Mouse (Mus musculus): ENCODE measurements around the gene Rpl10a.
A peak's percentile ranks its signal among the peaks of the same experiment; 100 is the strongest.

Rpl10a gene

GRCm38 (mm10) chr17:28331241-28332112 is 3.2 kb downstream of the Rpl10a start:
- DNase-seq (ENCODE audit: low read depth, low spot score) = no peak

GRCm38 (mm10) chr17:28332113-28332914 is 4.0 kb downstream of the Rpl10a start:
- no peak for DNase-seq (ENCODE audit: low read depth, low spot score)

- DNase-seq (ENCODE audit: low read depth, low spot score) = no peak
Measured at GRCm38 (mm10) chr17:28332915-28333546, 4.8 kb downstream of the Rpl10a start.

GRCm38 (mm10) chr17:28335267-28335666 is 7.0 kb downstream of the Rpl10a start:
- DNase-seq (ENCODE audit: low read depth, low spot score) = no peak

GRCm38 (mm10) chr17:28337547-28337946 is 9.3 kb downstream of the Rpl10a start:
- DNase-seq (ENCODE audit: low read depth, low spot score) = no peak

GRCm38 (mm10) chr17:28340578-28340977 is 12.3 kb downstream of the Rpl10a start:
- no peak for DNase-seq (ENCODE audit: low read depth, low spot score)

GRCm38 (mm10) chr17:28341091-28341490 is 12.8 kb downstream of the Rpl10a start:
- DNase-seq (ENCODE audit: low read depth, low spot score) = peak; percentile 75

GRCm38 (mm10) chr17:28344050-28344607 is 15.9 kb downstream of the Rpl10a start:
- no peak for DNase-seq (ENCODE audit: low read depth, low spot score)

- DNase-seq (ENCODE audit: low read depth, low spot score) = no peak
Measured at GRCm38 (mm10) chr17:28344670-28345069, 16.4 kb downstream of the Rpl10a start.

- no peak for DNase-seq (ENCODE audit: low read depth, low spot score)
Measured at GRCm38 (mm10) chr17:28345271-28345721, 17.0 kb downstream of the Rpl10a start.

- DNase-seq (ENCODE audit: low read depth, low spot score) = no peak
Measured at GRCm38 (mm10) chr17:28345882-28346281, 17.6 kb downstream of the Rpl10a start.

- DNase-seq (ENCODE audit: low read depth, low spot score) = no peak
Measured at GRCm38 (mm10) chr17:28347327-28347726, 19.1 kb downstream of the Rpl10a start.

- no peak for DNase-seq (ENCODE audit: low read depth, low spot score)
Measured at GRCm38 (mm10) chr17:28348211-28348610, 19.9 kb downstream of the Rpl10a start.

GRCm38 (mm10) chr17:28349264-28349880 is 21.1 kb downstream of the Rpl10a start:
- no peak for DNase-seq (ENCODE audit: low read depth, low spot score)

GRCm38 (mm10) chr17:28349901-28350465 is 21.7 kb downstream of the Rpl10a start:
- DNase-seq (ENCODE audit: low read depth, low spot score) = no peak

GRCm38 (mm10) chr17:28350466-28351352 is 22.4 kb downstream of the Rpl10a start, which contains the start of gene Tead3:
TSS of gene Tead3 (minus strand) at chr17:28350817.
- peak; percentile 60 for DNase-seq (ENCODE audit: low read depth, low spot score)

- no peak for DNase-seq (ENCODE audit: low read depth, low spot score)
Measured at GRCm38 (mm10) chr17:28351353-28351890, 23.2 kb downstream of the Rpl10a start.

GRCm38 (mm10) chr17:28352018-28352417 is 23.7 kb downstream of the Rpl10a start:
- DNase-seq (ENCODE audit: low read depth, low spot score) = no peak

GRCm38 (mm10) chr17:28355871-28356270 is 27.6 kb downstream of the Rpl10a start:
- DNase-seq (ENCODE audit: low read depth, low spot score) = no peak

Data from retina, postnatal 7 days (tissue).